Mouse (Mus musculus): ENCODE measurements around the gene Nmt1.

Nmt1 gene

DNA sequence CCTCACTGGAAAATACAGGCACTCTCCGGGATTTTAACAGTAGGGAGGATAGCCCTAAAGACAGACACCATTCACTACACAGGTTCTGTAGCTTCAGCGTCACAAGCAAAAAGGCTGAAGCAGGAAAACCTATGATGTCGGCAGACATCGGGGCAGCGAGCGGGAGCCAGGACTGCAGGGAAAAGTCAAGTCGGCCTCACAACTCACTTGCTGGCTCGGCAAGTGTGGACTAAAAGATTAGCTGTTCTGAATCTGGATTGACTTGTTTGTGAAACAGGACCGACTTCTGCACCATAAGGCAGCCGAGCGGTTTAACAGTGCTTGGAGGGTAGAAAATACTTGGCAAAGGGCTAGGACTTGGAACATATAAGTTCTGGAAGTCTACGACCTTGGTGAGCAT lies 85.0 kb downstream of the Nmt1 start:
- DNase-seq = no peak

DNA sequence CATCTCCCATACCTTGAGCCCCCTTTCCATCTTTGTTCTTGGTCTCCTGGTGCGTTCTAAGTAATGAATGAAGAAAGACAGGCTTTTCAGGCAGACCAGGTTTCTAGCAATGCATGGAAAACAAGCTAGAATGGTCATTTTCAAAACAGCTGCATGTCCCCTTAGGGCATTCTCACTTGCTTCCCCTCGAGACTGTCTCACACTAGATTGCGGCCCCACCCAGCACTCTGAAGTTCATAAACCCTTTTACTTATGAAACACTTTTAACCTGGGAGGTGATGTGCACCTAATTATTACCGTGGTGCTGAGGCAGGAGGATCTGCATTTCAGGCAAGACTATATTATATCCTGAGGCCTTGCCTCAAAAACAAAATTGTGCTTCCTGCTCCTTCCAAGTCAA lies 85.8 kb downstream of the Nmt1 start:
- no peak for DNase-seq

DNA sequence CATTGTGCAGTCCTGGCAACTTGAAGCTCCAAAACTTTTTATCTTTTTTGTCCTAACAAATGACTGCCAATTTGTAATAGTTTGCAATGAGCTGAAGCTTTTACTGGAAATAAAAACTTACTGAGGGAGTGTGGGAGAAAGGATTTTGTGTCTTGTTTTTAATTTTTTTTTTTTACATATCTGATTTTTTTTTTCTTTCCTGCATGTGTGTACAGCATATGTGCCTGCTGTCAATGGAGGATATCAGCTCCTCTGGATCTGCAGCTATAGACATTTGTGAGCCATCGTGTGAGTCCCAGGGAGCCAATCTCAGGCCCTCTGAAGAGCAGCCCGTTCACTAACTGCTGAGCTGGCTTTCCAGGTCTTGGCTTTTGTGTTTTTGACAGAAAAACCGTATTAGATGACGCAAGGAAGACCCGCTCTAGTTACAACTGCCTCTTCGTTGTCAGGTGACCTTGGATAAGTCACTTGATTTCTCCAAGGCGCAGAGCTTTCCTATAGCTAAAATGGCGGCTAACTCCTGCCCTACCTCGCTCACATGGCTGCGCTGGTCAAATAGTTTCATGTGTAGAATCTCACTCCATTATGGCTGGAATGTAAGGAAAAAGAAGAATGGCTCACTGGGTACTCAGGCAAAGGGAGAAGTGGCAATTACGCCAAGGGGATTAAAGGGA lies 86.4 kb downstream of the Nmt1 start:
- no peak for DNase-seq

DNA sequence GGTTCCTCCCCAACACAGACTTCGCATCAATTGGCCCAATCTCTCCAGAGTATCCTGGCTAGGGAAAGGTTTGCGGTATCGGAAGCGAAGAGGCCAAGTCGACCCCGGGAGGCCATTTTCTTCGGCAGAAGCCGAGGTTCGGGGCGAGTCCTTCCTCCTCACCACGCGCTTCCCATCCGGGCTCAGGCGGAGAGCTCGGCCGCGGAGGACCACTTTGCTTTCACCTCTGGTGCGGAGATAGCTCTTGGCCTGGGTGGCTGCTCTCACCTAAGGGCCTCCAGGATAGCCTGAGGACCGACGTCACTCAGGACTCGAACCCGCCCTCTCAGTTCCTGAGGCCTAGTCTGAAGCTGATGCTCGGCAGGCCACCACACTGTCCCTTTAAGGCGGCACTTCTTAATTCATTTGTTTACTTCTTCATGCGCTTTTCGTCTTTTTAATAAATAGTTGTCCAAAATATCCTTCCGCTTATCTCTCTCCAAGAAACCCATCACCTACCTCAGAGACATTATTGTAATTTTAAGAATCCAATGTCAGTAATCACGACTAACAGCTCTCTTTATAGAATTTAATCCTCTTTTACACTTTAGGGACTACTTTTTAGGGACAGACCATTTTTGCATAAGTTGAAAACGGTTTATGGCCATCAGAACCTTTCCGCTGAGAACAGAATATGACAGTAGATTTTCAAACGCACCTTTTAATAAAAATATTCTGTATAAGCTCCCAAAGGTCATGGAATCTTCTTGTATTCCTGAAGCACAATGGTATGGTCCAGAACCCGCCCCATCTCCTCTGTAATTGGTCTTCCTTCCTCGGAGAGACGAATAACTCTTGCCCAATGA lies 87.4 kb downstream of the Nmt1 start:
- DNase-seq = peak; percentile 73

DNA sequence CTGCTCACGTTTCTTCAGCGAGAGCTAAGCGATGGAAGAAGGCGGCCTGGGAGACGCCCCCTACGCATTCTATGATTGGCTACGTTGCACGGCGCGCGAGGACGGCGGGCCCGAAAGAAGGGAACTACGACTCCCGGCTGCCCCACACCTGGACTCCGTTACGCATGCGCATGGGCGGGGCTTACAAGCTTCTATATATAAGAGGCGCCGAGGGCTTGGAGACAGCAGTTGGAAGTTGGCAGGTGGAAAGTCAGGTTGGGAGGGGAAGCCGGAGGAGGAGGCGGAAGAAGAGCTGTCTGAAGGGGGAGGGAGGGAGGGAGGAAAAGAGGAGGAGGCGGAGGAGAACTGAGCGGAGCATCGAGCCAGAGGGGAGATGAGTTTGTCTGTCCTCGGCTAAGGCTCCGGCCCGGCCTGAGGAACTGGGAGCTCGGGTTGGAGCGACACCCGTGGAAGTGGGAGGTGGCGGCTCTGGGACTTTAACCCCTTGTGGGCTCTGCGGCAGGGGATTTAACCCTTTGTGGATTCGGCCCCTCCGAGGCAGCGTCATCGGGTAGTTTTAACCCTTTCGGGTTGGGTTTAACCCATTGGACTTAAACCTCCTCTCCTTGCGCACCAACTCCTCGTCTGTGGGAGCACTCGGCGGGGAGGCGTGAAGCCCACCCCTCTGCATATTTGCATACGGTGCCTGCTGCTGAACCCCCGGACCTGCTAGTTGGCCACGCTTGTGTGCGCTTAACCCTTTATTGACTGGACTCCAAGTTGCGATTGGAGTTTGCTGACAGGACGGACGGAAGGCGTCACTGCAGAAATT lies 88.2 kb downstream of the Nmt1 start, which contains the start of gene Hexim1:
Gene Hexim1 (plus strand): TSS at position 224 of the 811 bp plus-strand sequence.
- DNase-seq = peak; percentile 99

DNA sequence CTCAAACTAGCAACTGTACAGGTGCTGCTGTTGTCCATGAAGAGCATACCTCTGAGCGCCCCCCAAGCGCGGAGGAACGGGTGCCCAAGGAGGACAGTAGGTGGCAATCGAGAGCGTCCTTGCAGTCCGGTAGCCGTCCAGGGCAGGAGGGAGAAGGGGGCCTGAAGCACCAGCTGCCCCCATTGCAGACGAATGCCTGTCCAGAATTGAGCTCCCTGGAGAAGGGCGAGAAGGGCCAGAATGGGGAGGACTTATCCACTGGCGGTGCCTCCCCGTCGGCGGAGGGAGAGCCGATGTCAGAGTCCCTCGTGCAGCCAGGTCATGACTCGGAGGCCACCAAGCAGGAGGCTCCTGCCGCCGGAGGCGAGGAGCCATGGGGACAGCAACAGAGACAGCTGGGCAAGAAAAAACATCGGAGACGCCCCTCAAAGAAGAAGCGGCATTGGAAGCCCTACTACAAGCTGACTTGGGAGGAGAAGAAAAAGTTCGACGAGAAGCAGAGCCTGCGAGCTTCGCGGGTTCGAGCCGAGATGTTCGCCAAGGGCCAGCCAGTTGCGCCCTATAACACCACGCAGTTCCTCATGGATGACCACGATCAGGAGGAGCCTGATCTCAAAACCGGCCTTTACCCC lies 89.1 kb downstream of the Nmt1 start:
- peak; percentile 67 for DNase-seq

DNA sequence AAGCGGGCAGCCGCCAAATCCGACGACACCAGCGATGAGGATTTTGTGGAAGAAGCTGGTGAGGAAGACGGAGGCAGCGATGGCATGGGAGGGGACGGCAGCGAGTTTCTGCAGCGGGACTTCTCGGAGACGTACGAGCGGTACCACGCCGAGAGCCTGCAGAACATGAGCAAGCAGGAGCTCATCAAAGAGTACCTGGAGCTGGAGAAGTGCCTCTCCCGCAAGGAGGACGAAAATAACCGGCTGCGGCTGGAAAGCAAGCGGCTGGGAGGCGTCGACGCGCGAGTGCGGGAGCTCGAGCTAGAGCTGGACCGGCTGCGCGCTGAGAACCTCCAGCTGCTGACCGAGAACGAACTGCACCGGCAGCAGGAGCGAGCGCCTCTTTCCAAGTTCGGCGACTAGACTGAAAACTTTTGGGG lies 89.6 kb downstream of the Nmt1 start:
- no peak for DNase-seq
